Mouse (Mus musculus) hindbrain, embryonic 10.5 days (tissue): ENCODE data around the gene Amotl1. TPM values are rescaled to one million over a fixed set of nuclear protein-coding genes. Genes with fewer than 3 reads are reported as not detected.

Experiments
- DNase-seq: peaks from one replicate; pipeline ENCODE4 v3.0.0-alpha.2; 2017; ENCODE audit warnings: low spot score
- H3K27ac ChIP-seq: fragments of 300-500 bp; sonication (generic); 2 replicates; pipeline ENCODE4 v1.5.1; 2016; ENCODE audit warnings: mild to moderate bottlenecking, moderate library complexity
- H3K27me3 ChIP-seq: fragments of 300-500 bp; sonication (generic); 2 replicates; pipeline ENCODE4 v1.6.1; 2016; ENCODE audit warnings: mild to moderate bottlenecking; ENCODE audit not compliant: poor library complexity, insufficient read depth, severe bottlenecking
- H3K36me3 ChIP-seq: fragments of 300-500 bp; sonication (generic); 2 replicates; pipeline ENCODE4 v1.6.1; 2016; ENCODE audit warnings: mild to moderate bottlenecking, moderate library complexity
- H3K4me1 ChIP-seq: fragments of 300-500 bp; sonication (generic); replicated peaks from 2 replicates; pipeline ENCODE4 v1.6.1; 2016; ENCODE audit warnings: mild to moderate bottlenecking
- H3K4me3 ChIP-seq: fragments of 300-500 bp; sonication (generic); 2 replicates; pipeline ENCODE4 v1.5.1; 2016; ENCODE audit warnings: mild to moderate bottlenecking, moderate library complexity
- H3K9me3 ChIP-seq: fragments of 300-500 bp; sonication (generic); 2 replicates; pipeline ENCODE4 v1.6.1; 2016; ENCODE audit warnings: mild to moderate bottlenecking, moderate library complexity
- WGBS: fragments of 180-500 bp; shearing (Covaris S2); methylation state at CpG from one replicate; pipeline ENCODE4 v1.1.7; 2016; 5-methylcytosine and 5-hydroxymethylcytosine counted together
- polyA plus RNA-seq: library from polyadenylated mRNA; unstranded; fragments of >200 nt; fragmentation: Nextera tagmentation; extraction: Ambion mirVana; gene quantifications from 2 replicates; pipeline ENCODE4 v1.2.1, GENCODE M21; 2016

The Amotl1 gene
- polyA plus RNA-seq, 1 experiment from 2014 or later: 12.8 TPM

GRCm38 (mm10) chr9:14559430-14559829 is 85.4 kb downstream of the Amotl1 start:
- no peak for DNase-seq
- H3K9me3 ChIP-seq: no peaks in the 10 kb centered on the region
- no peak overlapping the region for H3K4me3 ChIP-seq
- peaks cover 7% of the 10 kb centered on the region; the same call in 1 of the 2 replicates for H3K4me1 ChIP-seq
- H3K27me3 ChIP-seq: no peaks in the 10 kb centered on the region
- H3K27ac ChIP-seq: no peak overlapping the region
- peaks cover 96% of the 10 kb centered on the region for H3K36me3 ChIP-seq
- 80% methylated on average over 10 of the region's 10 CpGs for WGBS

GRCm38 (mm10) chr9:14558332-14558731 is 86.5 kb downstream of the Amotl1 start:
- no peak for DNase-seq

GRCm38 (mm10) chr9:14548366-14548761 is 96.5 kb downstream of the Amotl1 start:
- 78% methylated on average over 11 of the region's 11 CpGs for WGBS
- no peak overlapping the region for H3K27ac ChIP-seq
- no peak overlapping the region for H3K4me3 ChIP-seq
- peaks cover 99% of the 10 kb centered on the region for H3K36me3 ChIP-seq
- no peaks in the 10 kb centered on the region for H3K9me3 ChIP-seq
- H3K4me1 ChIP-seq: peaks cover 10% of the 10 kb centered on the region; the same call in 1 of the 2 replicates
- DNase-seq: no peak
- no peaks in the 10 kb centered on the region for H3K27me3 ChIP-seq

More at GRCm38 (mm10) chr9:14558332-14558731, 86.5 kb downstream of the Amotl1 start:
- peaks cover 96% of the 10 kb centered on the region for H3K36me3 ChIP-seq
- 92% methylated on average over 10 of the region's 10 CpGs for WGBS
- H3K27me3 ChIP-seq: no peaks in the 10 kb centered on the region
- peaks cover 7% of the 10 kb centered on the region; the same call in 1 of the 2 replicates for H3K4me1 ChIP-seq
- no peak overlapping the region for H3K27ac ChIP-seq
- no peak overlapping the region for H3K4me3 ChIP-seq
- no peaks in the 10 kb centered on the region for H3K9me3 ChIP-seq

- Histone ChIP-seq H3K27ac (no peak overlapping the region), H3K36me3 (peaks cover 99% of the 10 kb centered on the region), H3K4me1 (peaks cover 10% of the 10 kb centered on the region; the same call in 1 of the 2 replicates), H3K9me3 (no peaks in the 10 kb centered on the region), H3K4me3 (no peak overlapping the region), H3K27me3 (no peaks in the 10 kb centered on the region)
- WGBS: 79% methylated on average over 12 of the region's 12 CpGs
- no peak for DNase-seq
These were observed 97.1 kb downstream of the Amotl1 start for GRCm38 (mm10) chr9:14547584-14548365.

- no peak for DNase-seq
- H3K4me1 ChIP-seq: peaks cover 10% of the 10 kb centered on the region; the same call in 1 of the 2 replicates
- WGBS: 67% methylated on average over 9 of the region's 9 CpGs
- H3K27ac ChIP-seq: 0 out of 2 replicates have a peak overlapping the region, but pooled peaks have one; percentile 16
- H3K4me3 ChIP-seq: no peak overlapping the region
- H3K36me3 ChIP-seq: peaks cover 96% of the 10 kb centered on the region
- H3K9me3 ChIP-seq: no peaks in the 10 kb centered on the region
- no peaks in the 10 kb centered on the region for H3K27me3 ChIP-seq
These were observed 100.7 kb downstream of the Amotl1 start for GRCm38 (mm10) chr9:14544034-14544757.

GRCm38 (mm10) chr9:14534833-14535456 is 109.9 kb downstream of the Amotl1 start:
- Histone ChIP-seq H3K27ac (no peak overlapping the region), H3K27me3 (no peaks in the 10 kb centered on the region), H3K9me3 (no peaks in the 10 kb centered on the region), H3K4me1 (peaks cover 16% of the 10 kb centered on the region), H3K4me3 (no peak overlapping the region), H3K36me3 (peaks cover 13% of the 10 kb centered on the region)
- DNase-seq: no peak
- WGBS: 89% methylated on average over 9 of the region's 9 CpGs

- Histone ChIP-seq H3K4me3 (no peak overlapping the region), H3K4me1 (peaks cover 16% of the 10 kb centered on the region), H3K9me3 (no peaks in the 10 kb centered on the region), H3K36me3 (peaks cover 2% of the 10 kb centered on the region; the same call in 1 of the 2 replicates), H3K27ac (no peak overlapping the region), H3K27me3 (no peaks in the 10 kb centered on the region)
- no peak for DNase-seq
- WGBS: 93% methylated on average over 2 of the region's 2 CpGs
These were observed 111.2 kb downstream of the Amotl1 start for GRCm38 (mm10) chr9:14533659-14534058.

GRCm38 (mm10) chr9:14532283-14532682 is 112.6 kb downstream of the Amotl1 start:
- no peaks in the 10 kb centered on the region for H3K36me3 ChIP-seq
- 0 out of 2 replicates have a peak overlapping the region, but pooled peaks have one; percentile 64 for H3K27ac ChIP-seq
- peaks cover 16% of the 10 kb centered on the region for H3K4me1 ChIP-seq
- 38% methylated on average over 3 of the region's 3 CpGs for WGBS
- peak; percentile 52 for DNase-seq
- H3K27me3 ChIP-seq: no peaks in the 10 kb centered on the region
- H3K9me3 ChIP-seq: no peaks in the 10 kb centered on the region
- no peak overlapping the region for H3K4me3 ChIP-seq

- DNase-seq: no peak
- Histone ChIP-seq H3K9me3 (no peaks in the 10 kb centered on the region), H3K27ac (no peak overlapping the region), H3K36me3 (no peaks in the 10 kb centered on the region), H3K4me3 (no peak overlapping the region), H3K27me3 (no peaks in the 10 kb centered on the region), H3K4me1 (peaks cover 18% of the 10 kb centered on the region)
- whole genome bisulfite sequencing: 77% methylated on average over 5 of the region's 5 CpGs
These were observed 114.9 kb downstream of the Amotl1 start for GRCm38 (mm10) chr9:14530004-14530403.

GRCm38 (mm10) chr9:14523408-14524043 is 121.3 kb downstream of the Amotl1 start:
- 0 out of 2 replicates have a peak, but pooled peaks cover 3% of the 10 kb centered on the region for H3K4me1 ChIP-seq
- no peak overlapping the region for H3K4me3 ChIP-seq
- no peaks in the 10 kb centered on the region for H3K27me3 ChIP-seq
- 11% methylated on average over 4 of the region's 4 CpGs for WGBS
- H3K9me3 ChIP-seq: no peaks in the 10 kb centered on the region
- no peak overlapping the region for H3K27ac ChIP-seq
- no peaks in the 10 kb centered on the region for H3K36me3 ChIP-seq
- peak; percentile 70 for DNase-seq

- Histone ChIP-seq H3K4me1 (0 out of 2 replicates have a peak, but pooled peaks cover 3% of the 10 kb centered on the region), H3K27me3 (no peaks in the 10 kb centered on the region), H3K36me3 (no peaks in the 10 kb centered on the region), H3K27ac (no peak overlapping the region), H3K9me3 (no peaks in the 10 kb centered on the region), H3K4me3 (no peak overlapping the region)
- DNase-seq: no peak
- WGBS: 60% methylated on average over 2 of the region's 2 CpGs
These were observed 123.2 kb downstream of the Amotl1 start for GRCm38 (mm10) chr9:14521695-14522094.

- no peak for DNase-seq
- no peaks in the 10 kb centered on the region for H3K36me3 ChIP-seq
- no peaks in the 10 kb centered on the region for H3K27me3 ChIP-seq
- no peaks in the 10 kb centered on the region for H3K9me3 ChIP-seq
- no peak overlapping the region for H3K27ac ChIP-seq
- 66% methylated on average over 3 of the region's 3 CpGs for WGBS
- H3K4me1 ChIP-seq: 0 out of 2 replicates have a peak, but pooled peaks cover 3% of the 10 kb centered on the region
- H3K4me3 ChIP-seq: no peak overlapping the region
These were observed 123.7 kb downstream of the Amotl1 start for GRCm38 (mm10) chr9:14520971-14521670.
